Mouse (Mus musculus): ENCODE measurements around the gene Epha3.

The Epha3 gene

GRCm38 (mm10) chr16:63646577-63646976 is 217.4 kb downstream of the Epha3 start:
- DNase-seq, result no peak

DNA sequence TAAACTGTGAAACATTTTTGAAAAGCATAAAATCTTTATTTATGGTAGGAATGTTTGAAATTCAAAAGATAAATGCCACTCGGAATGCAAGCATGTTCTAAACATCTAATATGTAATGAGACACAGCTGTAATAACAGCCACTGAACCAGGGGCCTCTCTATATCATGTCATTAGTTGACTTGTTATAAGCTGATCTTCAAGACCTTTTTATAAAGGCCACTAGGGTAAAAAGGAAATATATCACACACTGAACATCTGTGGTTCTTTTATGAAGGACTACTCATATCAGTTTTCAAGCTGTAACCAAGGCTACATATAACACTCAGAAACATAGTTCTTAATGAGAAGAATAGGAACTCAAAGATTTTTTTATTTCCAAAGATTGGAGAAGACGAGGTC is 221.3 kb downstream of the Epha3 start:
- DNase-seq, result no peak

DNA sequence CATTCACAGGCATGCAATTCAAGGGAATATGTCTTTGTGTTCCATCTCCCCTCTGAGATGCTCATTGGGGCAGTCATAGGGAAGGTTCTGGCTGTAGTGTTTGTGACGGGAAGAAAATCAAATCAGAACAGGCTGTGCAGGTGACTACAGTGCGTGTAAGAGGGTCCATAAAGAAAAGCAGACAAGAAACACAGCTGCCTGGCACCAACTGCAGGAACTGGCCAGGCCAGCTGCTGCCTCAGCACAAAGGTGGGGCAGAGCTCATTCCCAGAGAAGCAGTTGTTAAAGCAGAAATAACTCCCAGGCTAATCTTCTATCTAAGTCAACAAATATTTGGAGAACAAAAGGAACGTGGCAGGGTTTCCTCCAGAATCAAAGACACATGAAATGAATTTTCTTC is 222.4 kb downstream of the Epha3 start:
- no peak for DNase-seq

DNA sequence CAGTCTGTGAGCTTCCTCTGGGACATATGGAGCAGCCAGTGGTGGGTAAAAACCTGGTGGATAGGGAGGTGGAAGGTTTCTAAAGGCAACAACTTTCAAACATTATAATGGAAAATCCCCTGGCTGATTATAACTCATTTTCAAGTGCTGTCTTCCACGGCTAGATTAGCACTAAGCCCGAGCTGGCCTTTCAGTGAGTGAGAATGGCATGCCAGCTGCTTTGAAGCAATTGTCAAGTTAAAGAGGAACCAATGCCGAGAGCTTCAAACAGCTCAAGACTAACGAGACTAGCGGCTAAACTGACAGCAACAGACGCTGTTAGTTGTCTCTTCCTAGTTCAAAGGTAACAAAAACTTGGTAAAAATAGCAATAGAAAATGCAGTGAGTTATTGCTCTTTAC is 225.3 kb downstream of the Epha3 start:
- no peak for DNase-seq

- DNase-seq, result no peak
These were observed 230.2 kb downstream of the Epha3 start for GRCm38 (mm10) chr16:63633748-63634166.

- DNase-seq, result no peak
These were observed 238.7 kb downstream of the Epha3 start for GRCm38 (mm10) chr16:63625229-63625628.

DNA sequence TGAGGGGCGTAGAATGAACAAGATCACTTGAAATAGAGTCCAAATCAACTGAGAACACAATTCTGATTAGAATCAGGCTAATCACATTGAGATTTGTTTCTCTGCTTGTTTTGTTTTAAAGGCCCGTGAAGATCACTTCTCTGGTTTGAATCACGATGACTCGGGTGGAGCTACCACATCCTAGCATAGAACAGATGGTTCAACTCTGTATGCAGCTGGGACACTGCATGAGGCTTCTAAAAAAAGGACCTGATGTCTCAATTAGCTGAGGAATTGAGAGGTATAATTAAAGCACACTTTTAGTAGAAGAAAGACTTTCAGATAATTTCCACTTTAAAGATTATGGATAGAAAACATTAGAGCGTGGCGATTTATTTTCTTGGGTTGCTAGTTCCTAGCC is 242.1 kb downstream of the Epha3 start:
- no peak for DNase-seq

DNA sequence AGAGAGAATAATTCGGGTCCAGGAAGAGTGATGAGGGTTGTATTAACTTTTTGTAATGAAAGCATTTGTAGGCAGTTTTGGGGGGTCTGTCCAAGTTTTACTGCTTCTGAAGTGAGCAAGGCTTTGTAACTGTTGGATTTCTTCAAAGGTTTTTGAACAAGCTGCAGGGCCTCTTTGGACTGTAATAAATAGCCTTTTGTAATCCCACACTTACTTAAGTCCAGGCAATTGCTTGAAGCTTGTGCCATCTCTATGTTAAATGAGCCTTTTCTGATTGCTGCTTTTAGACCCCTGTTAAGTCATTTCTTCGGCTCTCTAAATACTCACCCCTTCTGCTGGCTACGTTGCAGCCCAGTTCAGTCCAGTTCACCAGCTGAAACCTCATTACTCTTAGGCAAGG is 248.6 kb downstream of the Epha3 start:
- no peak for DNase-seq

- no peak for DNase-seq
These were observed 251.0 kb downstream of the Epha3 start for GRCm38 (mm10) chr16:63613006-63613405.

- DNase-seq, result no peak
These were observed 263.7 kb downstream of the Epha3 start for GRCm38 (mm10) chr16:63600229-63600628.

- no peak for DNase-seq
These were observed 269.3 kb downstream of the Epha3 start for GRCm38 (mm10) chr16:63594656-63595055.

DNA sequence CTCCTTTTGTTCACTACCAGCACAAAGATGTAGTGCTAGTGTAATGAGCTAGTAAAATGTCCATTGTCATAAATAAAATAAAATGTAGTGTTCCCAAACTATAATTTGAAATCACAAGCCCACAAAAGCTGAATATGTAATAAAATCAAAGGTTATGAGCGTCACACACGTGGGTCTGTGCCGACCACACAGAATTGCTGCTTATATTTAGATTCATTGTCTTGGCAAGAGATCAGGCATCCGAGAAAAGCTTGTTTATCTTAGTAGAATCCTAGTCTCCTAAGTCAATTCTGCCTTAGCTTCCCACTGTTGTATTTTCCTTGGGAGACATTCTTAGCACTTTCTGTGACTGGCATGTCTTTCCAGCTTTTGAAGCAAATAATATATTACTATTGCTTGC is 294.2 kb downstream of the Epha3 start:
- DNase-seq, result no peak

GRCm38 (mm10) chr16:63566106-63566836 is 297.7 kb downstream of the Epha3 start:
- DNase-seq, result peak; percentile 13

- no peak for DNase-seq
These were observed 307.4 kb downstream of the Epha3 start for GRCm38 (mm10) chr16:63556410-63557146.

DNA sequence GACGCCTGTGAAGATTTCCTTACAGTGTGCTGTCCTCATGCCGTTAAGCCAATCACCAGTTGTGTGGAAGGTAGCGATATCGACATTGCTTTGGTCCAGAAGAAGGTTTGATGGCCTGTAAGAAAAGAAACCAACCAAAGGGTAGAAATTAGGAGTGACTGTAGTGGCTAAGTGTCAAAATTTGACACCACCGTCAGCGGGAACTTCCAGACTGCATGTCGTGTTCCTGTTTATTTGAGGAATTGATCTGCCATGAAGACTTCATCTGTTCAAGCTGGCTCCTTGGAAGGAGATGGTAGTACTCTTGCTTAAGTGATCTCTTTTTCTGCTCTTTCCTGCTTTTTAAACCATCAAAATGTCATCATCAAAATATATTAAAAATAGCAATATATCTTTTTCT is 311.4 kb downstream of the Epha3 start:
- no peak for DNase-seq

GRCm38 (mm10) chr16:63539489-63539888 is 324.5 kb downstream of the Epha3 start:
- no peak for DNase-seq

DNA sequence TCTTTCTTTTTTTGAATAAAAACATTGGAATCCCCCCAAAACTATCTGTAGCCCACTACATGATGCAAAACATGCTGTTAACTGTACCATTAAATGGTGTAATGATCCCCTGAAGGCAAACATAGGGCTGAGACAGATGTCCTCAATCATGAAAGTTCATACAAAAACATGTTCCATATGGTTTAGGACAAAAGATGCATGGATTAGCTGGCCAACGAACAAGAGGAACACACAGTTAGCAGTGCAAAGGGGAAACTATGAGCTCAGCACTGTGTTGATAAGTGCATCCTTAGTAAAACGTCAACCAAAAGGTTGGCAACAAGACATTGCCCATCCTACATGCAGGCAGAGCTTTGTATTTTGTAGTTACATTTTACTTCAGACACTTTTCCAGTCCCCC is 335.2 kb downstream of the Epha3 start:
- no peak for DNase-seq

GRCm38 (mm10) chr16:63517636-63518035 is 346.3 kb downstream of the Epha3 start:
- no peak for DNase-seq

DNA sequence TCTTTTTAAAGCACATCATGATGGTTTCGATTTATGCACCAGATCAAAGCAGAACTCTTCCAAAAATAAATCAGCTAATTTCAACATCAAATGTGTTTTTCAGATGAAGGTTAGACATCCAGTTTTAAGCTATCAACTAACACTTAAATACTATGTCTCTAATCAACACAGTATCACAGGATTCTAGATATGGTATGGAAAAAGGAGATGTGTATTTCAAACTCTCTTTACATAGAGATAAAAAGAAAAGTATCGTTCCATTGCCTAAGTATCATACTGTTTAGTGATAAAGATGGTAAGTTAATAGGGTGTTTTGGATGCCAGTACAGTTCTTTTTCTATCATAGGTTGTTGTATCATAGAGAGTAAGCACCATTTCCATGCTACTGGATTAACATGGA is 353.9 kb downstream of the Epha3 start:
- DNase-seq, result no peak

- DNase-seq, result no peak
These were observed 357.5 kb downstream of the Epha3 start for GRCm38 (mm10) chr16:63506437-63506836.

GRCm38 (mm10) chr16:63501456-63501855 is 362.5 kb downstream of the Epha3 start:
- no peak for DNase-seq

- DNase-seq, result no peak
These were observed 363.0 kb downstream of the Epha3 start for GRCm38 (mm10) chr16:63500975-63501393.
